Mouse (Mus musculus) ES-E14 (cell line): ENCODE measurements at regions not wholly inside any gene's neighbourhood (a gene's known extent, or its start where the extent isn't known, plus 50 kb on each side); places are given as distances from the start of the nearest gene placed in this dataset.

Experiments used
- DNase-seq: peaks from one replicate; pipeline ENCODE4 v3.0.0-alpha.2; 2013; ENCODE audit warnings: low read depth, low spot score
- H3K27ac ChIP-seq: 2 replicates; pipeline ENCODE4 v1.5.1; 2012; ENCODE audit warnings: low read depth, mild to moderate bottlenecking, low read length, moderate library complexity, mixed read lengths; ENCODE audit not compliant: poor library complexity, insufficient read depth, severe bottlenecking
- H3K36me3 ChIP-seq: 2 replicates; pipeline ENCODE4 v1.6.1; 2012; ENCODE audit warnings: mild to moderate bottlenecking, low read length, moderate library complexity, mixed read lengths; ENCODE audit not compliant: control insufficient read depth, poor library complexity, insufficient read depth, severe bottlenecking
- H3K4me1 ChIP-seq, 2 experiments: fragments of 150-350 bp in 1 of 2; sonication (generic) in 1 of 2; 2 replicates each; pipeline ENCODE4 v1.6.1; 2012; ENCODE audit warnings: low read length in 2 of 2, mild to moderate bottlenecking in 1 of 2, mixed read lengths in 1 of 2; ENCODE audit not compliant: control insufficient read depth in 2 of 2, insufficient read depth in 2 of 2, poor library complexity in 1 of 2
- H3K4me3 ChIP-seq, 2 experiments: fragments of 150-350 bp in 1 of 2; sonication (generic) in 1 of 2; 2 replicates each; pipeline ENCODE4 v1.5.1; 2012; ENCODE audit warnings: low read length in 2 of 2, low read depth in 1 of 2, mild to moderate bottlenecking in 1 of 2, mixed read lengths in 1 of 2; ENCODE audit not compliant: insufficient read depth in 1 of 2, poor library complexity in 1 of 2, severe bottlenecking in 1 of 2
- H3K9ac ChIP-seq: 2 replicates; pipeline ENCODE4 v1.6.1; 2012; ENCODE audit warnings: low read depth, mild to moderate bottlenecking, low read length, mixed read lengths; ENCODE audit not compliant: poor library complexity, insufficient read depth, severe bottlenecking
- H3K9me3 ChIP-seq: fragments of 150-350 bp; sonication (generic); 2 replicates; pipeline ENCODE4 v1.6.1; 2012; ENCODE audit warnings: low read depth, mild to moderate bottlenecking, low read length; ENCODE audit not compliant: control insufficient read depth, insufficient read depth
- CHD2 ChIP-seq: IDR thresholded peaks from 2 replicates; pipeline ENCODE4 v1.6.1; 2014; ENCODE audit warnings: mild to moderate bottlenecking, low read depth, low read length, inconsistent platforms
- HCFC1 ChIP-seq: IDR thresholded peaks from 2 replicates; pipeline ENCODE4 v1.6.1; 2012; ENCODE audit warnings: low read length, inconsistent platforms, borderline replicate concordance; ENCODE audit not compliant: insufficient read depth
- MAFK ChIP-seq: IDR thresholded peaks from 2 replicates; pipeline ENCODE4 v1.6.1; 2014; ENCODE audit warnings: mild to moderate bottlenecking, low read depth, low read length, inconsistent platforms; ENCODE audit not compliant: insufficient read depth
- ZC3H11A ChIP-seq: IDR thresholded peaks from 2 replicates; pipeline ENCODE4 v1.6.1; 2012; ENCODE audit warnings: low read depth, mild to moderate bottlenecking, inconsistent platforms, low read length, borderline replicate concordance
- ZNF384 ChIP-seq: IDR thresholded peaks from 2 replicates; pipeline ENCODE4 v1.6.1; 2012; ENCODE audit warnings: low read depth, low read length, inconsistent platforms
- in situ Hi-C, 2 experiments: fragments of 600-800 bp; cut with MboI; formaldehyde crosslinking; loops; one replicate each; pipeline ENCODE4 v1.15.1; 2025; ENCODE audit warnings: low sequenced_read_pairs in 2 of 2, inconsistent platforms in 1 of 2; ENCODE audit not compliant: unreplicated experiment in 2 of 2

DNA sequence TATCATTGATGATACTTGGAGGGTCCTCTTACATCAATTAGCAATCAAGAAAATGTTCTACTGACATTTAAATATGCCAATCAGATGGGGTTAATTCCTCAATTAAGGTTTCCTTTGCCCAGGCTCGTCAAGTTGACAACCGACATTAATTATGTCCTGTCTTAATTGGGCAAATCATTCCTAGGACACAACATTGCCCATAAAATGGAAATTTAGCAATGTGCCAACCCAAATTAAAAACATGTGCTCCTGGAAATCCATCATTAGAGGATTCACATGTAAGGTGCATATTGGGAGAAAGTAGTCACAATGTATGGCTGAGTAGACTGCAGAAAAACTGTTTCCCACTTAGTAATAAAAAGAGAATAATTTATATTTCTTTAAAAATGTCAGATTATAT is 483.6 kb upstream of the B430305J03Rik start:
- H3K9me3 ChIP-seq: no peaks in the 10 kb centered on the region
- H3K36me3 ChIP-seq: no peaks in the 10 kb centered on the region
- in situ Hi-C loops: loop anchor here (25.0 kb wide), 3 partner anchors 362 to 612 kb away; no protein-coding TSS in a partner anchor
- H3K27ac ChIP-seq: no peak overlapping the region
- no peaks in the 10 kb centered on the region for H3K4me1 ChIP-seq
- no peak overlapping the region for H3K4me3 ChIP-seq
- no peak for DNase-seq
- no peak overlapping the region for H3K9ac ChIP-seq
- TF ChIP-seq ZNF384: no peak
- no peak for TF ChIP-seq ZC3H11A
- TF ChIP-seq HCFC1: no peak
- TF ChIP-seq MAFK: no peak
- no peak for TF ChIP-seq CHD2

DNA sequence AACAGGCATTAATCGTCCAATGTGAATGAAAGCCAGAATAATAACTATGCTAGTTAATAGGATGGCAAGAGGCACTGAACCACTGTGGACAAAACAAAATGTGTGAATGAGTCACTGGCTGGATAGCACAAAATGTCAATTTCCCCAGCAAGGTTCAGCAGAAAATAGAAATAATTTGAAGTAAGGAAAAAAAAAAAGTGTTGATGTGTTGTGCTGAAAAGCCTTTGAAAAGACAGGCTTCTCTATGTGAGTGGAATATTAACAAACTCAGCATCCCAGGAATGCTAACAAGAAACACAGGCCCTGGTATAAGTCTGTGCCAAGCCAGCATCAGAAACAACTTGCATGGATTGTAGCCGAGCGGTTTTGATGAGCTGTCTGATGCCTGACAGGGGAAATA is 481.0 kb upstream of the B430305J03Rik start:
- TF ChIP-seq MAFK (no peak), CHD2 (no peak), HCFC1 (no peak), ZC3H11A (no peak), ZNF384 (no peak)
- H3K27ac ChIP-seq: no peak overlapping the region
- no peak overlapping the region for H3K9ac ChIP-seq
- no peaks in the 10 kb centered on the region for H3K9me3 ChIP-seq
- H3K4me1 ChIP-seq: no peaks in the 10 kb centered on the region
- H3K4me3 ChIP-seq: no peak overlapping the region
- H3K36me3 ChIP-seq: no peaks in the 10 kb centered on the region
- in situ Hi-C loops: loop anchor here (25.0 kb wide), 3 partner anchors 359 to 609 kb away; no protein-coding TSS in a partner anchor
- no peak for DNase-seq

DNA sequence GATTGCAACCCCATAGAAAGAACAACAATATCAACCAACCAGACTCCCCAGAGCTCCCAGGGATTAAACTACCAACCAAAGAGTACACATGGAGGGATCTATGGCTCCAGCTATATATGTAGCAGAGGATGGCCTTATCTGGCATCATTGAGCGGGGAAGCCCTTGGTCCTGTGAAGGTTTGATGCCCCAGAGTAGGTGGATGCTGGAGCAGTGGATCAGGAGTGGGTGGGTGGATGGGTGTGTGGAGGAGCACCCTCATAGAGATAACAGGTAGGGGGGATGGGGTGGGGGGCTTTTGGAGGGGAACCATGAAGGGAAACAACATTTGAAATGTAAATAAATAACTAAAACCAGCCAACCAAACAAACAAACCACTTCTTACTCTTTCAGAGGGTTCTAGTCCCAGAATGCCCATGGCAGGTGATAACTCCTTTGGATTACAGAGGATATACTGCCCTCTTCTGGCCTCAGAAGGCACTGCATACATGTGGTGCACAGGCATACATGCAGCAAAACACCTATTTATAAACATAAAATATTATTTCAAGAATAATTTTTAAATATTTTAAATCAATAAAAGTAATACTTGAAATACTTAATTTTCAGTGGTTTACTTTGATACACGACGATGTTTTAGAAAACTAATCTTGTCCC is 473.7 kb upstream of the B430305J03Rik start:
- no peak overlapping the region for H3K27ac ChIP-seq
- no peak overlapping the region for H3K4me3 ChIP-seq
- in situ Hi-C loops: loop anchor here (25.0 kb wide), 3 partner anchors 352 to 602 kb away; no protein-coding TSS in a partner anchor
- peak; percentile 42 for DNase-seq
- H3K9ac ChIP-seq: no peak overlapping the region
- H3K4me1 ChIP-seq: no peaks in the 10 kb centered on the region
- no peaks in the 10 kb centered on the region for H3K9me3 ChIP-seq
- H3K36me3 ChIP-seq: no peaks in the 10 kb centered on the region
- TF ChIP-seq ZC3H11A (peak; percentile 70; the same call in 1 of the 2 replicates), MAFK (no peak)

DNA sequence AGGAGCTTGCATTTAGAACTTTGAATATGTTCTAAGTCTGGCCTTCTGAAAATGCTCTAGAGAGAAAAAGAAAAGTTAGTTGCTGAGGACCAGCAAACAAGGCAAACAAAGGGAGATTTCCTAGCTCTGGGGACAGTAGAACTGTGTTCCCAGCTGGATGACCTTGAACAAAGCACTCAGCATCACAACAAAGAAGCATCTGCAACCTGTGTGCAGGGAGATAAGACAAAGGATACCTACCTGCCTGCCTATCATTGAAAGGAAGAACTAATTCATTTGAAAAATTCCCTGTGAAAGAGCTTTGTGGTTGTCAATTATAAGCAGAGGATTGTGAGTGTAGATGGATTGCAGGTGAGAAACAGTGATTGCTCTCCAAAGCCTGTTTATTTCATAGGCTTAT is 451.1 kb upstream of the B430305J03Rik start:
- no peaks in the 10 kb centered on the region for H3K9me3 ChIP-seq
- H3K27ac ChIP-seq: no peak overlapping the region
- in situ Hi-C loops: no loop called here
- TF ChIP-seq CHD2: 0 out of 2 replicates have a peak, but pooled peaks have one; percentile 7
- TF ChIP-seq ZC3H11A: no peak
- no peaks in the 10 kb centered on the region for H3K36me3 ChIP-seq
- H3K4me3 ChIP-seq: no peak overlapping the region
- H3K4me1 ChIP-seq: peaks cover 0 to 5% of the 10 kb centered on the region in 2 experiments; a peak in 2 of 4 replicates
- H3K9ac ChIP-seq: no peak overlapping the region
- DNase-seq: no peak

DNA sequence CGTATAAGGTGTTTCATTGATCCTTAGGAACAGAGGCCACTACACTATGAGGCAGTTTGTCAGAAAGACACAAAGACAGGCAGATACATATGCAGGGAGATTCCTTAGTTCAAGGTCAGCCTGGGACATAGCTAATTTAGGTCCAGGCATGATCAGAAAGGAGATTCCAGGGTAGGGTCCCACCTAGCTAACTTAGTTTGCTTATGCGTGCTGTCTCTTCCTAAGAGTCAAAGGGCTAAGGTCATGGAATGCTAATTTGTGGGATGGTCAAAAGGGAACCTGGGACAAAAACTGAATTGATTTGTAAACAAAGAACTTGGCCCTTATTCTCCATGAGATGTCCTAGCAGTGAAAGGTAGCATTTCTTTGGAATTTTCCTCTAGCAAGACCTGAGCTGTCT is 430.3 kb upstream of the B430305J03Rik start:
- in situ Hi-C loops: no loop called here
- TF ChIP-seq MAFK: no peak
- TF ChIP-seq CHD2: 0 out of 2 replicates have a peak, but pooled peaks have one; percentile 47
- Histone ChIP-seq H3K36me3 (no peaks in the 10 kb centered on the region), H3K4me1 (peaks cover 2 to 3% of the 10 kb centered on the region in 2 experiments), H3K9ac (no peak overlapping the region), H3K27ac (no peak overlapping the region), H3K4me3 (no peak overlapping the region), H3K9me3 (no peaks in the 10 kb centered on the region)
- peak; percentile 38 for DNase-seq
